Mouse (Mus musculus): Measurements from ENCODE around the gene Kdelr1. TPM values are rescaled to one million over a fixed set of nuclear protein-coding genes. Genes with fewer than 3 reads are reported as not detected.

The Kdelr1 gene
- total and polyA plus RNA-seq, 2 experiments from 2014 or later: 50.2 to 196 TPM

DNA sequence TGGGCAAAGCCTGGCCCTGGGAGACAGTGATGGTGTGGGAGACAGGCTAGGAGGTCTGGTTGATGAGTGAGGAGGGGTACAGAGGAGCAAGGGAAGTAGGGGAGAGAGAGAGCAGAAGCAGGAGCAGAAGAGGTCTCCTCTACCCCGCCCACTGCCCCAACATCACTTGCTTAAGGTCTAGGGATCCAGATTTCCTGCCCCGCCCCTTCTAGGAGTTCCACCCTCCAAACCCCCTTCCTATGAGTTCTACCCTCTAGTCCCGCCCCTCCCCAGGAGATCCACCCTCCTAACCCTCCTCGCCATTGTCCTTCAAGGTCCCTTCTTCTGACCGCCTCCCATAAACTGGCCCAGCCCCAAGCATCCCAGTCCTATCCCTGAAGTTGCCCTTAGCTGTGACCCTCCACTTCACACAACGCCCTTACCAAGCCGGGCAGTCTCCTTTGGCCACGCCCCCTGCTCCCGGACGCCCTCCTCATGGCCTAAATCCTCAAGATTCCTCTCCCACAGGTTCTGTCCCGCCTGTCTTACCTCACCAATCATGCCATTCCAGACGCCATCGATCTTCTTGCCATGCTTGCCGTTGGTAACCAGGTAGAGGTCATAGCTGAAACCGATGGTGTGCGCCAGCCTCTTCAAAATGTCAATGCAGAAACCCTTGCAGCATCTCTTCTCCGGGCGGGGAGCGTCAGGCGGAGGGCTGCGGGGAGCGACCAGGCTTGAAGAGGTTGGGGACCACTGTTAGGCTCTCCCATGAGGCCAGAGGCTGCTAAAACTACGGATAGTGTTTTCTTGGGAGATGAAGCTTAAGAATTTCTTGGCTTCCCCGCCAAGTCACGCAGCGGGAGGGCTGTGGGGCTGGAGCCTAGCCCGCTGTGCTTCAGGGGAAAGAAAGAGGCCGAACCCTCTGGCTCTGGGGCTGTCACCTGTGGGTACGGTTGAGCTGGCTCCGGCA is 15.3 kb upstream of the Kdelr1 start:
- H3K9me3 ChIP-seq (ENCODE audit: low read length): no peaks in the 10 kb centered on the region
- no peak overlapping the region for H3K9ac ChIP-seq (replicated peaks; ENCODE audit: low read length)
- no peaks in the 10 kb centered on the region for H3K4me1 ChIP-seq (ENCODE audit: insufficient read depth, low read length)
- peak overlapping the region; percentile 26 for H3K4me3 ChIP-seq (ENCODE audit: low read length)
- no peak for TF ChIP-seq CTCF (IDR thresholded peaks at IDR 0.05; ENCODE audit: low read depth)
- no peaks in the 10 kb centered on the region for H3K36me3 ChIP-seq (ENCODE audit: insufficient read depth, low read length)
- DNase-seq (ENCODE audit: low spot score): peak; percentile 38
- 10% methylated on average over 29 of the region's 30 CpGs for WGBS
- H3K4me2 ChIP-seq (ENCODE audit: low read depth, low read length): peak overlapping the region; percentile 53
- no peak overlapping the region for H3K27ac ChIP-seq
- H3K27me3 ChIP-seq (ENCODE audit: insufficient read depth, low read length): no peaks in the 10 kb centered on the region
- ATAC-seq: peak; percentile 44; the same call in 1 of the 2 replicates

DNA sequence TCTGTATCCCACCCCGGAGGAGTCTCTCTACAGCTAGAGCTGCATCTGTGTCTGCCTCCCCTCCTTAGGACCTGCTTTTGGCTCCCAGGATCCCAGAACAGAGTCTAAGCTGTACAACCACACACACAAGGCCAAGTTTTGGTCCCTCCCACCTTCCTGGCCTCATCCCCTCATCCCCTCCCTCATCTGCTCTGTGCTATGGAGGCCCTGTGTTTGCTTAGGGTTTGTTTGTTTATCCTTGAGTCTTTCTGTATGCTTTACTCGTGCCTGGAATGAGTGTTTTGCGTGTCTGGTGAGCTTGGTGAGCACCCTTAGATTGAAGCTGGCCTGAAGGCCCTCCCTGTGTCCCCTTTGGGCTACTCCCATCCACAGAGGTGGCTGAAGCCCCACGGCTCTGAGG is 13.6 kb upstream of the Kdelr1 start:
- Histone ChIP-seq H3K4me3 (ENCODE audit: low read length) (no peak overlapping the region), H3K4me2 (ENCODE audit: low read depth, low read length) (no peak overlapping the region), H3K27ac (no peak overlapping the region), H3K4me1 (ENCODE audit: insufficient read depth, low read length) (no peaks in the 10 kb centered on the region), H3K36me3 (ENCODE audit: insufficient read depth, low read length) (no peaks in the 10 kb centered on the region), H3K27me3 (ENCODE audit: insufficient read depth, low read length) (no peaks in the 10 kb centered on the region), H3K9ac (replicated peaks; ENCODE audit: low read length) (no peak overlapping the region), H3K9me3 (ENCODE audit: low read length) (no peaks in the 10 kb centered on the region)
- no peak for TF ChIP-seq CTCF (IDR thresholded peaks at IDR 0.05; ENCODE audit: low read depth)
- no peak for ATAC-seq
- 68% methylated on average over 4 of the region's 4 CpGs for WGBS
- no peak for DNase-seq (ENCODE audit: low spot score)

DNA sequence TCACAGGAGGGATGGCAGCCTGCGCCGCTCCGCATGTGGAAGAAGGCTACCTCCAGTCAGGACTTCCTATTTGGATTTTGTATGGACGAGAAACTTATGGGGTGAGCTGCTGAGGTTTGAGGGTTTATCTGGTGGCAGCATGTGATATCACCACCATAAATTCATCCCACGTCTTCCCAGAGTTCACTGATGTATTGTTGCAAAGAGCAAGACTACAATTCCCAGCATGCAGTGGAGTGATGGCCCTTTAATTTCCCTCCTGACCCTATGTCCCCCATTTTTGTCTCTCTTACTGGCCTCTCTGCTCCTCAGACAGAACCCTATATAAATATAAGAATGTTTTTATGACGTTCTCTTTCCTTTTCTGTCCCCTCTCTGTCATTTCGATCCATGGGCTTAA is 9.8 kb upstream of the Kdelr1 start:
- H3K4me3 ChIP-seq (ENCODE audit: low read length): no peak overlapping the region
- TF ChIP-seq CTCF (IDR thresholded peaks at IDR 0.05; ENCODE audit: low read depth): no peak
- no peaks in the 10 kb centered on the region for H3K36me3 ChIP-seq (ENCODE audit: insufficient read depth, low read length)
- no peak for DNase-seq (ENCODE audit: low spot score)
- H3K4me2 ChIP-seq (ENCODE audit: low read depth, low read length): no peak overlapping the region
- 0 out of 2 replicates have a peak, but pooled peaks cover 6% of the 10 kb centered on the region for H3K4me1 ChIP-seq (ENCODE audit: insufficient read depth, low read length)
- no peaks in the 10 kb centered on the region for H3K9me3 ChIP-seq (ENCODE audit: low read length)
- H3K27me3 ChIP-seq (ENCODE audit: insufficient read depth, low read length): no peaks in the 10 kb centered on the region
- H3K9ac ChIP-seq (replicated peaks; ENCODE audit: low read length): no peak overlapping the region
- WGBS: 89% methylated on average over 7 of the region's 7 CpGs
- H3K27ac ChIP-seq: no peak overlapping the region
- no peak for ATAC-seq

DNA sequence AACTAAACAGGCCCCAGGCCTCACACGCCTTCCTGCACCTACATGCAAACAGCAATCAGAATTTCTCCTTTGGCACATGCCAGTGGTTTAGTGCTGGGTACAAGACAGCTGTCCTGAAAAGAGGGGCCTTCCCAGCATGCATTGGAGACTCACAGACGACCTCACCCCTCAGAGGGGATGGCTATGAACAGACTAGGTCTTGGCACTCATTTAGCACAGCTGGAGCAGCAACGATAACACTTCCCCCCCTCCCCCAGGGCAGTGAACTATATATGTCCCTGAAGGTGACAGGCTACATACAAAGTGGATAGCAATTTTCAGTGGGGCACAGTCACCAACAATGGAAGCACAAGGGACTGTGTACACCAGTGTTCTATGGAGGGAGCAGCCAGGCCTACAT is 8.1 kb upstream of the Kdelr1 start:
- Histone ChIP-seq H3K9ac (replicated peaks; ENCODE audit: low read length) (no peak overlapping the region), H3K4me1 (ENCODE audit: insufficient read depth, low read length) (peaks cover 16% of the 10 kb centered on the region), H3K27ac (no peak overlapping the region), H3K36me3 (ENCODE audit: insufficient read depth, low read length) (no peaks in the 10 kb centered on the region), H3K4me3 (ENCODE audit: low read length) (no peak overlapping the region), H3K27me3 (ENCODE audit: insufficient read depth, low read length) (no peaks in the 10 kb centered on the region), H3K4me2 (ENCODE audit: low read depth, low read length) (no peak overlapping the region), H3K9me3 (ENCODE audit: low read length) (no peaks in the 10 kb centered on the region)
- no peak for TF ChIP-seq CTCF (IDR thresholded peaks at IDR 0.05; ENCODE audit: low read depth)
- no peak for DNase-seq (ENCODE audit: low spot score)
- no peak for ATAC-seq
- WGBS: 63% methylated on average over 3 of the region's 3 CpGs

DNA sequence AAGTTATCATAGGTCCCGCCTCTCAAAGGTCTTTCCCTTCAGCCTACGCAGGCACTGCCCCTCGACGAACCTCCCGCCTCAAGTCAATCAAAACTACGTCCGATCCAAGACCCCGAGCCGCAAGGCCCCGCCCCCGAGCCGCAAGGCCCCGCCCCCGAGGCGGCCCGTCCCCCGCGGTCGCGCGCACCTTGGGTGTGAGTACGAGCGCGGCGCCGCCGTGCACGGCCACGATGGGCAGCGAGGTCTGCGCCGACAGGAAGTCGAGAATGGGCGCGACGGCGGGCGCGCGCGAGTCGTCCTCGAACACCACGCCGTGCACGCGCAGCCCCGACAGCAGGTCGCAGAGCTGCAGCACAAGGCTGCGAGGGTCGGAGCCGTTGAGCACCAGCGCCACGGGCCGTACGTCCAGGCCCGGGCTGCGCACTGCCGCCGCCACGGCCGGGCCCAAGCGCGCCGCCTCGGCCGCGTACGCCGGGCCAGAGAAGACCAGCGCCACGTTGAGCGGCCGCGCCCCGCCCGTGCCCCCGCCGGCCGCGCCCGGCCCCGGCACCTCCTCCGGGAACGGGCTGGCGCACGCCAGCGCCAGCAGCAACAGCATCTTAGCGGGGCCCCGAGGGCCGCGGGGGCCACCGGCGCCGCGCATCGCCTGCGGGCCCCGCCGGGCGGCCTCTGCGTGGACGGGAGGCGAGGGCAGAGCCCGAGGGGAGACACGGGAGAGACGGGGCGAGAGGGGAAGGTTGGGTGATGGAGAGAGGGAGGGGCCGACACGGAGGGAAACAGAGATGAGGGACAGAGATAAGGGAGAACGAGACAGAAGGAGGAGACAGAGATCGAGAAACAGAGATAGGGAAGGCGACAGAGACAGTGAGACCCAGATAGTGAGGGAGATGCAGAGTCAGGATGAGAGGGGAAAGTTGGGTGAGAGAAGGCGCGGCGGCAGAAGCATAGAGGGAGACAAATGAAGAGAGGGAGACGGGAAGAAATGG is 6.4 kb upstream of the Kdelr1 start:
- Histone ChIP-seq H3K4me1 (ENCODE audit: insufficient read depth, low read length) (peaks cover 21% of the 10 kb centered on the region), H3K9ac (replicated peaks; ENCODE audit: low read length) (peak overlapping the region; percentile 85), H3K9me3 (ENCODE audit: low read length) (no peaks in the 10 kb centered on the region), H3K36me3 (ENCODE audit: insufficient read depth, low read length) (no peaks in the 10 kb centered on the region), H3K27me3 (ENCODE audit: insufficient read depth, low read length) (no peaks in the 10 kb centered on the region), H3K4me2 (ENCODE audit: low read depth, low read length) (peak overlapping the region; percentile 77), H3K27ac (peak overlapping the region; percentile 83), H3K4me3 (ENCODE audit: low read length) (peak overlapping the region; percentile 72)
- peak; percentile 98 for DNase-seq (ENCODE audit: low spot score)
- TF ChIP-seq CTCF (IDR thresholded peaks at IDR 0.05; ENCODE audit: low read depth): no peak
- ATAC-seq: peak; percentile 73
- WGBS: 2% methylated on average over 111 of the region's 117 CpGs

DNA sequence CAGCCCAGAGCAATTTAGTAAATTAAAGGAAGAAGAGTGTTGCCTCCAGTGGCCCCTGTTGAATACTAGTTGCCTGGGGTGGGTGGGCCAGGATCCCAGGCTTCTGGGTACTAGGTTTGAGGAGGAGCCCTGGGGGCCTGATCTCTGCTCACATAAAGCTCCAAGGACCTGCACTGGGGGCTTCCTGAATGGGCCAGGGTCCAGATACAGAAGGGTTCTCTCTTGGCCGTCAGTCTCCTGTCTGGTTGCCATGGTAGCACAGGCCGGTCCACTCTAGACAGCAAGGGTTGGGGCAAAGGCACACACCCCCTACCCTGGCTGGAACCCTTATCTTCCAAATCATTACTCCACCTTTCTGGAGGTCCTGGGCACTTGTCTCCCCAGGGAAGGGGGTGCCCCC is 4.7 kb upstream of the Kdelr1 start:
- Histone ChIP-seq H3K4me2 (ENCODE audit: low read depth, low read length) (peak overlapping the region; percentile 77), H3K9ac (replicated peaks; ENCODE audit: low read length) (peak overlapping the region; percentile 85), H3K4me1 (ENCODE audit: insufficient read depth, low read length) (peaks cover 21% of the 10 kb centered on the region), H3K36me3 (ENCODE audit: insufficient read depth, low read length) (no peaks in the 10 kb centered on the region), H3K9me3 (ENCODE audit: low read length) (no peaks in the 10 kb centered on the region), H3K27me3 (ENCODE audit: insufficient read depth, low read length) (no peaks in the 10 kb centered on the region), H3K27ac (peak overlapping the region; percentile 0; the same call in 1 of the 2 replicates), H3K4me3 (ENCODE audit: low read length) (peak overlapping the region; percentile 72)
- TF ChIP-seq CTCF (IDR thresholded peaks at IDR 0.05; ENCODE audit: low read depth): no peak
- WGBS: 5% methylated on average over 2 of the region's 2 CpGs
- ATAC-seq (no peak), DNase-seq (ENCODE audit: low spot score) (peak; percentile 24)
